Mouse (Mus musculus) embryo, embryonic 10 days (tissue): ENCODE results near the gene Olfr982.

ENCODE experiments used
- DNase-seq: peaks from one replicate; pipeline ENCODE4 v3.0.0-alpha.2; 2015; ENCODE audit warnings: low spot score

The Olfr982 gene

GRCm38 (mm10) chr9:40073529-40073928 is at the start of gene Olfr982:
Gene Olfr982, plus strand, starts transcription at chr9:40073829.
- DNase-seq, result no peak

GRCm38 (mm10) chr9:40050138-40050537 is 23.5 kb upstream of the Olfr982 start:
- no peak for DNase-seq

GRCm38 (mm10) chr9:40093495-40093894 is 19.9 kb downstream of the Olfr982 start, which contains the start of gene Olfr983:
Gene Olfr983, minus strand, starts transcription at chr9:40093595.
- DNase-seq, result no peak

GRCm38 (mm10) chr9:40094769-40095168 is 21.1 kb downstream of the Olfr982 start:
- no peak for DNase-seq

GRCm38 (mm10) chr9:40114106-40114505 is 40.5 kb downstream of the Olfr982 start, which contains the start of gene Olfr984:
Gene Olfr984, minus strand, starts transcription at chr9:40114206.
- DNase-seq, result no peak

- no peak for DNase-seq
Observed at GRCm38 (mm10) chr9:40116645-40117286, 43.1 kb downstream of the Olfr982 start.

- no peak for DNase-seq
Observed at GRCm38 (mm10) chr9:40117287-40117659, 43.6 kb downstream of the Olfr982 start.
